Mouse (Mus musculus) bone marrow macrophage, adult 2 months (primary cell): ENCODE results near the gene Itm2b. TPM values are rescaled to one million over a fixed set of nuclear protein-coding genes. Genes with fewer than 3 reads are reported as not detected.
A peak's percentile ranks its signal among the peaks of the same experiment; 100 is the strongest.

Source experiments
- H3K27ac ChIP-seq: 2 replicates; pipeline ENCODE4 v1.5.1; 2012; ENCODE audit warnings: low read depth, low read length; ENCODE audit not compliant: insufficient read depth
- H3K4me1 ChIP-seq: 2 replicates; pipeline ENCODE4 v1.6.1; 2012; ENCODE audit warnings: low read length; ENCODE audit not compliant: control insufficient read depth, insufficient read depth
- H3K4me3 ChIP-seq: 2 replicates; pipeline ENCODE4 v1.5.1; 2012; ENCODE audit warnings: mild to moderate bottlenecking, low read length, moderate library complexity; ENCODE audit not compliant: insufficient read depth
- CTCF ChIP-seq: IDR thresholded peaks from 2 replicates; pipeline ENCODE4 v1.5.1; 2012; ENCODE audit warnings: low read depth, mild to moderate bottlenecking, low read length, moderate library complexity
- POLR2A ChIP-seq: IDR thresholded peaks from 2 replicates; pipeline ENCODE4 v1.6.1; 2012; ENCODE audit warnings: mild to moderate bottlenecking, low read depth, low read length, borderline replicate concordance
- polyA plus RNA-seq: library from polyadenylated mRNA; stranded (reverse); fragments of >200 nt; gene quantifications from 2 replicates; pipeline ENCODE4 v1.2.4, GENCODE M21; 2012; ENCODE audit not compliant: missing spikeins, insufficient read depth, insufficient read length

Gene Itm2b
- polyA plus RNA-seq, 1 experiment, result 6,469 TPM

GRCm38 (mm10) chr14:73415376-73416035 lies 30.4 kb upstream of the Itm2b start:
- Histone ChIP-seq H3K4me1 (peaks cover 7% of the 10 kb centered on the region), H3K27ac (no peak overlapping the region), H3K4me3 (no peak overlapping the region)
- TF ChIP-seq POLR2A (no peak), CTCF (no peak)

DNA sequence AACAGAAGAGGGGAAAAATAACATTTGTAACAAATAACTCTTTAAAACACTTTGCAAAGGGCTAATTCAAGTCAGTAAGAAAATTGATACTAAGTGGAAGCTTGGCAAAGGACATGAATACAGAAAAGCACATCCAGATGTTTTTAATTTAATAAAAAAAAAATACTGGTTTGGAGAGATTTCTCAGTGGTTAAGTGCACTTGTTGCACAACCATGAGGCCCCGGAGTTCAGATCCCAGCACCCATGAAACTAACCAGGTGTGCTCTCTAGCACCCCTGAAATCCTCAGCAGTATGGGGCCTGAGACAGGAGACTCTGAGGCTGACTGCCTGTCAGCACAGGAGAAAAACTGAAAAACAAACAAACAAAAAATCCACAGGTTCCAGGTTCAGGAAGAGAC lies 26.6 kb upstream of the Itm2b start:
- Histone ChIP-seq H3K4me1 (peaks cover 29% of the 10 kb centered on the region), H3K4me3 (no peak overlapping the region), H3K27ac (no peak overlapping the region)
- TF ChIP-seq POLR2A (no peak), CTCF (no peak)

DNA sequence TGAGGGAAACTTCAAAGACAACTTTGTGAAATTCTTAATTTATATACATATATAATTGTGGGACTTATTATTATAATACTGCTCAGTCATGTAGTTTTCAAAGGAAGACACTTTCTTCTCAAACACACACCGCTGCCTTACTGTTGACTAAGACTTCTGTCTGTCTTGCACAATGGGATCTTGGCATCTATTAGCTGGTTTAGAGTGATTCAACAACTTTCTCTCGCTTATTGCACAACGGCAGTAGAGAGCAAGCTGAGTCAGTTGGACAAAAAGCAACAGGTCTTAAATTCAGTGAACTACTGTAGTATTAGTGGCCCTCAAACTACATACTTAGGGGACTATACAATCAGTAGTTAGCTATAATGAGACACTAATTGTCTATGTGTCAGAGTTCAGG lies 25.0 kb upstream of the Itm2b start:
- Histone ChIP-seq H3K4me3 (no peak overlapping the region), H3K27ac (peak overlapping the region; percentile 65), H3K4me1 (peaks cover 29% of the 10 kb centered on the region)
- TF ChIP-seq CTCF, result no peak
- no peak for TF ChIP-seq POLR2A

GRCm38 (mm10) chr14:73408223-73408845 lies 23.2 kb upstream of the Itm2b start:
- TF ChIP-seq POLR2A (no peak), CTCF (no peak)
- Histone ChIP-seq H3K27ac (no peak overlapping the region; the same call in 1 of the 2 replicates), H3K4me1 (peaks cover 31% of the 10 kb centered on the region), H3K4me3 (no peak overlapping the region)

DNA sequence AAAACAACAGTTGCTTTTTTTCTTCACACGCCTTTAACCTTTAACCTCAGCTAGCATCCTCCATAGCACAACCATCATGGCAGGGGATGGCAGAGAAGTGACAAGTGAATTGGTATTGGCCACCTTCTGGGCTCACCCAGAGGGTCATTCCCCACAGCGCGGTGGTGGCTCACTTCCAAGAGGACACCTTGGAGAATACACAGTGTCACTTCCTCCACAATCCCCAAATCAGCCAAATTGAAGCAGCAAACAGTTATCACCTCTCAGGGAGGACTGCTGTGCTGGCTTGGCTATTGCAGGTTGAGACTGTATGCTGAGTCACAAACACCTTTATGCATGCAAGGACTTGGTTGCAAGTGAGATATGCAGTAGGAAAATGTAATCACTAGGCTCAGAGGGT lies 18.9 kb upstream of the Itm2b start:
- Histone ChIP-seq H3K4me1 (peaks cover 36% of the 10 kb centered on the region), H3K4me3 (no peak overlapping the region), H3K27ac (no peak overlapping the region)
- TF ChIP-seq POLR2A (no peak), CTCF (no peak)

- TF ChIP-seq CTCF (no peak), POLR2A (no peak)
- Histone ChIP-seq H3K27ac (peak overlapping the region; percentile 21), H3K4me1 (peaks cover 32% of the 10 kb centered on the region), H3K4me3 (no peak overlapping the region)
Measured at GRCm38 (mm10) chr14:73403351-73403750, 18.3 kb upstream of the Itm2b start.

DNA sequence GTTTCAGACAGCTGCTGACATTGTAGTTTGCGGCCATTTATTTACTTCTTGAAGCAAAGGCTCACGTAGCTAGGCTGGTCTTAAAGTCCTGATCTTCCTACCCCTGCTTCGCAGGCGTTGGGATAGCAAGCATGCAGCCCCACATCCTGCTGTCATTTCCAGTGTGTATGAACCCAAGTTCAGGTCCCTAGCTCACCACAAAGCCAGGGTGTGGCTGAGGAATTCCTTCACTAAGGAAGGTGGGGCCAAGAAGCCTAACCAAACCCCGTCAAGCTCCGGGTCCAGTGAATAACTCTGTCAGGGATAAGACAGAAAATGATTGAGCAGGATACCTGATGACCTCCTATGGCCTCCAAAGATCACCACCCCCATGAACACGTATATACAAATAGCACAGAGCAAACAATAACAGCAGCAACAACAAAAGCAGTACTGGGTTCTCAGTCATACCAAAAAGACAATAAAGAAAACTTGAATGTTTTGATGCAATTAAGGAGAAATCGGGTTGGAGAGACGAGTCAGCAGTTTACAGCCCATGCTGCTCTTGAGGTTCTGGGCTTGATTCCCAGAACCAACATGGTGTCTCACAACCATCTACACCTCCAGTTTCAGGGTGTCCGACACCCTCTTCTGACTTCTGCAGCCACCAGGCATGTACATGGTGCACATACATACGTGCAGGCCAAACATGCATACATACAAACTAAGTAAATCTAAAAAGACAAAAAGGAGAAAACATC lies 17.4 kb upstream of the Itm2b start:
- Histone ChIP-seq H3K4me1 (peaks cover 26% of the 10 kb centered on the region), H3K27ac (no peak overlapping the region), H3K4me3 (no peak overlapping the region)
- TF ChIP-seq POLR2A (no peak), CTCF (no peak)

GRCm38 (mm10) chr14:73401408-73401807 lies 16.3 kb upstream of the Itm2b start:
- no peak overlapping the region for H3K4me3 ChIP-seq
- H3K4me1 ChIP-seq, result peaks cover 26% of the 10 kb centered on the region
- no peak overlapping the region for H3K27ac ChIP-seq
- TF ChIP-seq POLR2A (no peak), CTCF (no peak)

- H3K4me3 ChIP-seq, result no peak overlapping the region
- H3K27ac ChIP-seq, result no peak overlapping the region
- TF ChIP-seq CTCF, result no peak
- no peak for TF ChIP-seq POLR2A
- peaks cover 26% of the 10 kb centered on the region for H3K4me1 ChIP-seq
Measured at GRCm38 (mm10) chr14:73399866-73400618, 15.0 kb upstream of the Itm2b start.
